Comparison of ENCODE assay signal across 11 mouse cellular contexts in genomic region chr12:82940461-82940860, GRCm38 (mm10).
"Had no signal": no experiment of that assay in that cellular context is flagged by ENCODE, and none has a peak within 500 bp of the region (broad histone marks: within the 10 kb centered on the region; RNA-seq: fewer than 3 reads in every experiment).

No protein-coding gene starts in this region.

- DNase-seq: kidney, adult 18-20 months; kidney, adult 9 months; kidney, postnatal 14 days; kidney, postnatal 4 days; liver, embryonic 13.5 days; midbrain, embryonic 14.5 days; thymus, adult 18-20 months; thymus, postnatal 36 days had no signal

- H3K9ac ChIP-seq: liver, embryonic 13.5 days; lung, embryonic 15.5 days had no signal

- ATAC-seq: intestine, embryonic 16.5 days had no signal

- H3K4me3 ChIP-seq: liver, embryonic 13.5 days; lung, embryonic 15.5 days had no signal

- H3K27me3 ChIP-seq: liver, embryonic 13.5 days; lung, embryonic 15.5 days had no signal

- H3K9me3 ChIP-seq: liver, embryonic 13.5 days; lung, embryonic 15.5 days had no signal

- H3K4me1 ChIP-seq: liver, embryonic 13.5 days had no signal

- H3K36me3 ChIP-seq: liver, embryonic 13.5 days; lung, embryonic 15.5 days had no signal

- H3K27ac ChIP-seq: liver, embryonic 13.5 days; lung, embryonic 15.5 days had no signal

- H3K4me2 ChIP-seq: liver, embryonic 13.5 days; lung, embryonic 15.5 days; midbrain, embryonic 11.5 days had no signal
